Mouse (Mus musculus): ENCODE measurements around the gene Fbxl12.
"Not testable (repeated sequence)": the region's sequence is repeated elsewhere in the genome, so short reads cannot be mapped to it uniquely, and the experiment has no call there.

The Fbxl12 gene

GRCm38 (mm10) chr9:20644360-20645081 is at the start of gene Fbxl12:
Gene Fbxl12 (minus strand): TSS chr9:20644767.
- DNase-seq (ENCODE audit: low read depth): peak; percentile 94

DNA sequence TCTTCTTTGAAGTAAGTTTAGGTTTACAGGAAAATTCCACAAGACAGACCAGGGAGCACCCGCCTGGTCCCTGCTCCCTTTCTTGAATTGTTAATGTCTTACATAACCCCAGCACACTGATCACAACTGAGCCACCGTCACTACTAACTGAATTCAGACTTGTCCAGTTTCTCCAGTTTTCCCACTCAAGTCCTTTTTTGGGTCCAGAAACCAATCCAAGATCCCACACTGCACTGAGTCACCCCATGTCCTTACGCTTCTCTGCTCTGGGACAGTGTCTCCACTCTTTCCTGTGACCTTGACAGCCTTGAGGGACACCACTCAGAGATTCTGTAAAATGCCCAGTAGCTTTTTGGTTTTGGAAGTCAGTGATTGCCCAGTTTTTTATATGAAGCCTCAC is 48.3 kb upstream of the Fbxl12 start:
- no peak for DNase-seq (ENCODE audit: low read depth)

DNA sequence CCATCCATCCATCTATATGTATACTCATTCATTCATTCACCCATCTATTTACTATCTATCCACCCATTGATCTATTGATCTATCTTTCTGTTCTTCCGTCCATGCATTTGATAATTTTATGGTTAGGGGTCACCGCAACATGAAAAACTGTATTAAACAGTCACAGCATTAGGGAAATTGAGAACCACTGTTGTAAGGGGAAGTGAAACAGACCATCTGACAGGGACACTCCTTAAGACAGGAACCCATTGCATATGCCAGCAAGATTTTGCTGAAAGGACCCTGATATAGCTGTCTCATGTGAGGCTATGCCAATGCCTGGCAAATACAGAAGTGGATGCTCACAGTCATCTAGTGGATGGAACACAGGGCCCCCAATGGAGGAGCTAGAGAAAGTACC is 45.9 kb upstream of the Fbxl12 start:
- not testable (repeated sequence) for DNase-seq (ENCODE audit: low read depth)

DNA sequence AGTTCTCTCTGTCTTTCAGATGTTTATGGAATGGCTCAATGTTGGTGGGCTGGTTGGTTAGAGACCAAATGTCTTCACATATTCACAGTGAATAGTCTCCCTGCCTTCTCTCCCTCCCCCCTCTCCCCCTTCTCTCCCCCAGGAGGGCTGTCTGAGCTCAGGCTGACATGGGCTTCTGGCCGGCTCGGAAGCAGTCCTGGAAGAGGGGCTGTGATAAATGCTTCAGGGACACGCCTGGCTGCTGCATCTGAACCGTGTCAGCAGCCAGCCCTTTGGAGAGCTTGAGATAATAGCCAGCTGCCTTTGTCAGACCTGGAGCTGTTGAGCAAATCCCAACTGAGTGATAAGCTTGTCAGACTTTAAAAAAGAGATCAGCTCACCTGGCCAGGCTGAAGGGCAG is 45.3 kb upstream of the Fbxl12 start:
- DNase-seq (ENCODE audit: low read depth): no peak

DNA sequence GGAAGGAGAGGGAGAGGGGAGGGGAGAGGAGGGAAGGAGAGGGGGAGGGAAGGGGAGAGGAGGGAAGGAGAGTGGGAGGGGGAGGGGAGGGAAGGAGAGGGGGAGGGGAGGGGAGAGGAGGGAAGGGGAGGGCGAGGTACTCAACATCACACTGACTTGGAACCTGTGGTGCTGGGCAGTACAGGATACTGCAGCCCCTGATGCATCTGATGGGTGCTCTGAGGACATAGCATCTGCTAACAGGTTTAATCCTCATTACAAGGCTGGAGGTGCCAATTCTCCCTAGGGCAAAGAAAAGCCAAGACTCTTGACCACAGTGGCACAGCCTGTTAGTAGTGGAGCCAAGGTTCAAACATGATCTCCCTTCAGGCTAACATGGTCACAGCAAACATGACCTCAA is 44.8 kb upstream of the Fbxl12 start:
- DNase-seq (ENCODE audit: low read depth): no peak

DNA sequence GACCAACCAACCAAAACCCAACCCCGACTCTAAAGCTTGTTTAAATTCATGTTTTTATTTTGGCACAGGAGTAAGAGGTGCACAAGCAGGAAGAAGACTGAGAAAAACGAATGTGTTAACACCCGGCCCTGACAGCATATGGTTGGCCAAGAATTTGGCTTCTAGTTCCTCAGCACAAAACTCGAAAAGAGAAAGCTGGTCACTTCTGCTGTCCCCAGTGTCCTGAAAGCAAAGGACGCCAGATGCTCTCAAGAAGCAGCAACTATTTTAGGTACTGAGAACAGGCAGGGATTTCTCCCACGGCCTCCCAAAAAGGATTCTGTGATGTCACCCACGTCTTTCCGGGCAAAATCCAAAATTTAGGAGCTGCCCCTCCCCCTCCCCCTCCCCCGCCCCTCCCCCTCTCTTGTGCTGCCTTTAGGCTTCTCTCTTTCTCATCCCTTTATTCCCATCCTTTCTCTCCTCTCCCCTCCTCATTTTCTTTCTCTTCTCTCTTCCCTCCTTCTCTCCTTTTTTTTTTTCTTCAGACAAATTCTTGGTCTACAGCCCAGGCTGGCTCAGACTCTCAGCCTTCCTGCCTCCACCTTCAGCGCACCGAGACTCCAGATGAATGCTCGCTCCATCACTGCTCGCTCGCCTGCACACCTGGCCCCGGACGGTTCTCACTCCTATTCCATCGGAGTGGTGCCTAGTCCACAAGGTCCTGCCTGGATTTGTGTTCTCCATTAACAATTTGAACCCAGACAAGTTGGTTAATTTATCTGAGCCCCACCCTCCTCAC is 40.7 kb upstream of the Fbxl12 start:
- DNase-seq (ENCODE audit: low read depth): no peak

DNA sequence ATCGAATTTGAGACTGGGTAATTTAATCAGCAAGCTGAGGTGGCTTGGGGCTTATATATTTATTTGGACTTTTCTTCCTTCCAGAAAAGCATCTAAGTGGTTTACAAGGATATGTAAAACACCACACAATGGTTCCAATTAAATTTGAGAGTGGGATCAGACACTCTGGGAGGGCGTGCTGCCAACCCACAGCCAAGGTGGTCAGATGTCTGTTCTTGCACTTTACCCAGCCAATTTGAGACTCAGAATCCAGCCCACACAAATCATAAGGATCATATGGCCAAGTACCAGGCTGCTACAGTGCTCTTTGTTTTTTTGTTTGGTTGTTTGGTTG is 37.8 kb upstream of the Fbxl12 start:
- DNase-seq (ENCODE audit: low read depth): no peak

DNA sequence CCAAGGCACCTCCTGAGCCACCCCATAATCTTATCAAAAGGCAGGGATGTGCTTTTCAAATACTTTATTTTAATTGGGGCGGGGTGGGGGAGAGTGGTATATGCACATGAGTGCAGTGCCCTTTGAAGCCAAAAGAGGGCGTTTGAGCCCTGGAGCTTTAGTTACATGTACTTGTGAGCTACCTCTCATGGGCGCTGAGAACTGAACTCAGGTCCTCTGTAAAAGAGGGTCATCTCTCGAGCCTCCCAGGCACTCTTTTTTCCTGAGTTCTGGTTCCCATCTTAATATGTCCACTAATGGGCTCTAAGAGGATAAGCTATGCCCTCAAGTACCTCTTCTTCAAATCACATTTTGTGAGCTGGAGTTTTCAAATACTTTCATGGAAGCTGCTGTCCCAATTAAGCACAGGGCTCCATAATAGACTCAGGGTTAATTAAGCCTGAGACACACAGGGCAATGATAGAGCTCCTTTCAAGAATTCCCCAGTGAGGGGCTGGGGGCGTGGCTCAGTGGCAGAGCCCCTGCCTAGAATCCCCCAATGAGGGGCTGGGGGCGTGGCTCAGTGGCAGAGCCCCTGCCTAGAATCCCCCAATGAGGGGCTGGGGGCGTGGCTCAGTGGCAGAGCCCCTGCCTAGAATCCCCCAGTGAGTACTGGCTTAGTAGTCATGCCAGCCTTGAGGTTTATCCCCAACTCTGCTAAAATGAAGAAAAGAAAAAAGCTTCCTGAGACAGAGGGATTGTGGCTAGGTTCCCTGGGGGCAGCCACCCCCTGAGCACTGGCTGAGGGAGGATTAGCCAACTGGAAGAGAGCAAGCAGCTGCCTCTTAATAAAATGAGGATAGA is 37.2 kb upstream of the Fbxl12 start:
- no peak for DNase-seq (ENCODE audit: low read depth)

GRCm38 (mm10) chr9:20680378-20680958 is 35.9 kb upstream of the Fbxl12 start:
- no peak for DNase-seq (ENCODE audit: low read depth)

DNA sequence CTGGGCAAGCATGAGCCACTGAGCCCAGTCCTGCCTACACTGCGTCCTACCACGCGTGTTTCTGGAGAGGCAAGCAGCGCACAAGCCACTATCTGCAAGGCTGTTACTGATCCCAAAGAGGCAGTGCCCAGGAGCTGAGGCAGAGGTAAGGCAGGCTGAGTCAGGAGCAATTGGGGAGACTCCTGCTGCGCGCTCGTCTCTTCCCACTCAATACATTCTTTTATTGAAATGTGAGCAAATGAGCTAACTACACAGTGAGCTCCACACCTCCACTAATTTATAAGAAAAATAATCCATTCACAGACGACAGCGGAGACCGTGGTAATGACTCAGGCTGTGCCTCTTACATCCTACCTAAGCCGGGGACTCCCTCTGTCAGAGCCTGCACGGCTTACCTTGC is 33.3 kb upstream of the Fbxl12 start:
- no peak for DNase-seq (ENCODE audit: low read depth)

DNA sequence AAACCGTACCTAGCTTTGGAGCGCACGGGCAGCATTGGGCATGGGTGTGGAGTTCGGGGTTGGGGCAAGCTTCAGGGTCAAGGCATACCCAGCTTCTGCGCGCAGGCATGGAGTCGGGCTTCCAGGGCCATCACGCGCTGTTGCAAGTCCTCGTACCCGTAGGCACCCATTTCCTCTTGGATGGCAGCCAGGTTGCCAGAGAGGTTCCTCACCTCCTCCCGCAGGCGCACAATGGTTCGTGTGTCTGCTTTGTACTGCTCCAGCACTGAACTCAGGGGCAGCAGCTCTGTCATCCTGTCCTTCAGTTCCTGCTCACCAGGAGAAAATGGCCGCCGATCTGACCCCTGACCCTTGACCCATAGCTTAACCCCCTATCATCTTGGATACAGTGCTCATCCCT is 27.5 kb upstream of the Fbxl12 start:
- DNase-seq (ENCODE audit: low read depth): no peak

DNA sequence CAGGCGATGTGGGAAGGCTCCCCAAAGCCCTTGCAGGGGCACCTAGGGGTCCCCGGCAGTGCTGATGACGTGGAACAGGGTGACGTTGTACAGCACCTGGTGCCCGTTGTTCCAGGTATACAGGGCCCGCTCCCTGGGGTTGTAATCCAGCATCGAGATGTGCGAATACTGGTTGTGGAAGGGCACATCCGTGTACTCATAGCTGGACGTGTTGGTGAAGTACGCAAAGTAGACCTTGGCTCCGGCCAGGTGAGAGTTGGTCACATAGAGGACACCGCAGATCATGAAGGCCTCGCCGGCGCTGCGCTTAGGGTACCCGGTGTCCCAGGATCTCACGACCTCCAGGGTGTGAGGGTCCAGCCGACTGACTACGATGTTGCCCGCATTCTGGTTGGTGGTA is 23.5 kb upstream of the Fbxl12 start:
- no peak for DNase-seq (ENCODE audit: low read depth)

- DNase-seq (ENCODE audit: low read depth): no peak
These were observed 22.0 kb upstream of the Fbxl12 start for GRCm38 (mm10) chr9:20666510-20667034.

DNA sequence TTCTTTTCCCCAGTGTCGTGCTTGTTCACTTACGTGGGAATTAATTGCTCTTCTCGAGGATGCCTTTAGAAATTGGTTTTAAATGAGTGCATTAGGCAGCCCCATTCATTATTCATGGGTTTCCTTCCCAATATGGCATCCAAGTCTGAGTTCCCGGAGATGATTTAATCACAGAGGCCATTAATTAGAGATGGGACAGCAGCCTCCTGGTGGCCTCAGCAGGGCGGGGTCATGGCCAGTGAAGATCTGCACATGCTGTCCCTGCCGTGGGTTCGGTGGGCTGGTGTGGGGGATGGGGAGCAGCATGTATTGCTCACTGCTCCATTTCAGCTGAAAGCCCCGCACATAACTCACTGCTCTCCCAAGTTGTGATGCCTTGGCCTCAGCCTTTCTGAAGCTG is 21.4 kb upstream of the Fbxl12 start:
- no peak for DNase-seq (ENCODE audit: low read depth)

DNA sequence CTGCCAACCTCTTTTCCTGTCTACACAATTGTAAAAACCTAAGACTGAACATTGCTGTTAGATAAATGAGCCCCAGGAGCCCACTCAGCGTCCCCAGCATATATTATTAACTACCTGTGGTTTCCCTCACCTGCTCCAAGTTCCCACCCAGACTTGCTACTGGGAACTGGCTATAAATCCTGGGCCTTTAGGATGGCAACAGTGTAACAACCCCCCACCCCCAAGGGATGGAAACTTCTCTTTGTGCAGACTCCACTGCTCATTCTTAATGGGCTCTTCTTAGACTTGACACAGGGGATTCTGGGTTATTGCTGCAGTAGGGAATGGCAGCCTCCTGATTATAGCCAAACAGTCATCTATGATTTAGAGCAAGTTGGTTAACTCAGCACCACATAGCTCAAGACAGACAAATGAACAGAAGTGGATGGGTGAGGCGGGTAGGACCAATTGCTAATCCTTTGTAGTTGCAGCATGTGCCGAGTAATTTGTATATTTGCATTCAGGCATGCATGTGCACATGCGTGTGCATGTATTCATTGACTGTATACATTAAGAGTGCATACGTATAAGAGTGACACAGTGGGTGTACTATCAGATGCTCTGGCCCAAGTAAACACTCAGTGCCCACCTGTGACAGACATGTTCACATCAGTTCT is 20.5 kb upstream of the Fbxl12 start:
- no peak for DNase-seq (ENCODE audit: low read depth)

- no peak for DNase-seq (ENCODE audit: low read depth)
These were observed 19.8 kb upstream of the Fbxl12 start for GRCm38 (mm10) chr9:20664366-20664765.

DNA sequence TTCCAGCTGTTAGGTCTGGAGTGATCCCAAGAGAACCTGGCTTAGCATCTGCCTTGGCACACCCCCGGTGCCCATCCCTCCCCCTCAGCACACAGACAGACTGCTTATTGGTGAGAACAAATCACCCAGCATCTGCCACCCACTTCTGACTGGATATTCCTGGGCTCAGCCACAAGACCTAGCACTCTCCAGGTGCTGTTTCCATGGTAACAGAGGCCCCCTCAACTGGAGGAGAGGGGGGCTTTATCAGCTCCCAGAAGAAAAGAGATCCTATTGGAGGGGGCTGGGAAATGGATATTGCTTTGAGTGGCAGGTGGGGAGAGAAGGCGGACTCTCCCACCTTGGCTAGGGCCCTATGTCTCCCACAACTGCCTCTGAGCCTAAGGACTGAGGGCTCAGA is 19.4 kb upstream of the Fbxl12 start:
- DNase-seq (ENCODE audit: low read depth): no peak

DNA sequence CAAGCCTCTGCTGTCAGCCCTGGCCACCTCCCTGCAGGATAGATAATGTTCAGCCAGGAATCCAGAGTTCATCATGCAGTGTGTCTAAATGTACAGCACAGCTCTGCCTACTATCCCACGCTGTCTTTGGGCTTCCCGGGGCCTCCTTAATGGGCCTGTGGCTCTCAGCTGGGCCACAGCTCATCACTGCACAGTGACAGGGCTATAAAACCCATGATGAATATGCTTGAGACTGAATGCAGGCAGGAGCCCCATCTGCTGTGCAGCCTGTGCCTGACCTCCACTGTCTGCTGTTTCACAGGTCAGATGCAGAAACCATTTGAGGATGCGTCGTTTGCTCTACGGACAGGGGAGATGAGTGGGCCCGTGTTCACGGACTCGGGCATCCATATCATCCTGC is 18.3 kb upstream of the Fbxl12 start:
- no peak for DNase-seq (ENCODE audit: low read depth)

- peak; percentile 76 for DNase-seq (ENCODE audit: low read depth)
These were observed 17.8 kb upstream of the Fbxl12 start for GRCm38 (mm10) chr9:20662325-20662724.

GRCm38 (mm10) chr9:20657546-20657945 is 13.0 kb upstream of the Fbxl12 start:
- DNase-seq (ENCODE audit: low read depth): no peak

DNA sequence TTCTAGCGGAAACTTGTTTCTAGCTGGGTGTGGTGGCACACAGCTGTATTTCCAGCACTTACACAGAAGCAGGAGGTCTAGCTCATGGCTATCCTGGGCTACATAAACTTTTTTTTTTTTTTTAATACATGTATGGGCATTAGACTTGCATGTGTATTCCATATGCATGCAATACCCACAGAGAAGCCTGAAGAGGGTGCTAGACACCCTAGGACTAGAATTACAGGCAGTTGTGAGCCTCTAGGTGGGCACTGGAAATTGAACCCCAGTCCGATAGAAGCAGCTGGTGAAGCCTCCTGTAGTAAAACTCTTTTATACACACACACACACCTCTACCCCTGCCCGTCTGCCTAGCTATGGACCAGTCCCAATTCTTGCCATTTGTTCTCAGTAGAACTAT is 9.3 kb upstream of the Fbxl12 start:
- DNase-seq (ENCODE audit: low read depth): peak; percentile 17

DNA sequence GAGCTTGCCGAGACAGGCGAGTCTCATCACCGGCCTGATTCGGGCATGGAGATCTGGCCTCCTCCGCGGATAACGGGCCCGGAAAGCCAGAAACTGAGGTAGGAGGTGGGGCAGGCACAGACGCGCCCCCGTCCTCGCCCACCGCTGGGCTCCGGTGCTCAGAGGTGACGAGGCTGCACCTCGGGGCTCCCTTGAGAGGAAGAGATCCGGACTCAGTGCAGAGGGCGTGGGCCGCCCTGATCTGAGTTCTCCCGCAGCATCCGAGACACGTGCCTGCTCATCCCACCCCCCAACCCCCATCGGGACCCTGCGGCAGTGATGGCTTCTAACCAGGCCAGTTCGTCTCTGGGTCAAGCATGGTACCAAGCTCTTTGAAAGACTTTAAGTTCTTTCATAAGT is 7.7 kb upstream of the Fbxl12 start:
- no peak for DNase-seq (ENCODE audit: low read depth)

All from induced T-regulatory cell, adult 2 months (primary cell).